Mouse (Mus musculus): ENCODE data around the gene Frmd8. TPM values are rescaled to one million over a fixed set of nuclear protein-coding genes. Genes with fewer than 3 reads are reported as not detected.

Gene Frmd8
- polyA plus RNA-seq, 1 experiment from 2014 or later, result 19.0 TPM

- Histone ChIP-seq H3K9ac (replicated peaks) (no peak overlapping the region), H3K27ac (no peak overlapping the region), H3K4me2 (replicated peaks) (no peak overlapping the region), H3K27me3 (no peaks in the 10 kb centered on the region), H3K4me3 (replicated peaks) (no peak overlapping the region), H3K4me1 (replicated peaks) (peaks cover 20% of the 10 kb centered on the region), H3K9me3 (no peaks in the 10 kb centered on the region), H3K36me3 (no peaks in the 10 kb centered on the region)
- no peak for ATAC-seq
- WGBS, result 89% methylated on average over 5 of the region's 5 CpGs
These were observed 49.0 kb downstream of the Frmd8 start for GRCm38 (mm10) chr19:5825901-5826730.

GRCm38 (mm10) chr19:5824826-5825617 lies 50.1 kb downstream of the Frmd8 start:
- no peak overlapping the region for H3K4me2 ChIP-seq (replicated peaks)
- ATAC-seq, result no peak
- H3K9ac ChIP-seq (replicated peaks), result no peak overlapping the region
- peaks cover 20% of the 10 kb centered on the region for H3K4me1 ChIP-seq (replicated peaks)
- no peak overlapping the region for H3K27ac ChIP-seq
- no peaks in the 10 kb centered on the region for H3K27me3 ChIP-seq
- H3K4me3 ChIP-seq (replicated peaks), result no peak overlapping the region
- no peaks in the 10 kb centered on the region for H3K36me3 ChIP-seq
- WGBS, result 81% methylated on average over 10 of the region's 10 CpGs
- no peaks in the 10 kb centered on the region for H3K9me3 ChIP-seq

GRCm38 (mm10) chr19:5824043-5824825 lies 50.8 kb downstream of the Frmd8 start:
- ATAC-seq, result no peak
- Histone ChIP-seq H3K4me2 (replicated peaks) (no peak overlapping the region), H3K4me1 (replicated peaks) (peaks cover 17% of the 10 kb centered on the region), H3K9me3 (no peaks in the 10 kb centered on the region), H3K9ac (replicated peaks) (no peak overlapping the region), H3K27me3 (no peaks in the 10 kb centered on the region), H3K36me3 (no peaks in the 10 kb centered on the region), H3K27ac (no peak overlapping the region), H3K4me3 (replicated peaks) (no peak overlapping the region)
- WGBS, result 80% methylated on average over 22 of the region's 22 CpGs

- Histone ChIP-seq H3K4me2 (replicated peaks) (no peak overlapping the region), H3K4me1 (replicated peaks) (peaks cover 17% of the 10 kb centered on the region), H3K9ac (replicated peaks) (no peak overlapping the region), H3K27ac (no peak overlapping the region), H3K27me3 (no peaks in the 10 kb centered on the region), H3K4me3 (replicated peaks) (no peak overlapping the region), H3K9me3 (no peaks in the 10 kb centered on the region), H3K36me3 (no peaks in the 10 kb centered on the region)
- ATAC-seq, result peak; percentile 65
- 18% methylated on average over 9 of the region's 9 CpGs for WGBS
These were observed 51.7 kb downstream of the Frmd8 start for GRCm38 (mm10) chr19:5823266-5823839.

- H3K27ac ChIP-seq, result 0 out of 2 replicates have a peak overlapping the region, but pooled peaks have one; percentile 3
- 80% methylated on average over 7 of the region's 7 CpGs for WGBS
These were observed 52.3 kb downstream of the Frmd8 start for GRCm38 (mm10) chr19:5822834-5823205.

GRCm38 (mm10) chr19:5822174-5822833 lies 52.8 kb downstream of the Frmd8 start:
- Histone ChIP-seq H3K4me1 (replicated peaks) (peaks cover 25% of the 10 kb centered on the region), H3K27me3 (no peaks in the 10 kb centered on the region), H3K4me2 (replicated peaks) (no peak overlapping the region), H3K27ac (0 out of 2 replicates have a peak overlapping the region, but pooled peaks have one; percentile 3), H3K9me3 (no peaks in the 10 kb centered on the region), H3K36me3 (no peaks in the 10 kb centered on the region), H3K4me3 (replicated peaks) (no peak overlapping the region), H3K9ac (replicated peaks) (no peak overlapping the region)
- WGBS, result 55% methylated on average over 12 of the region's 12 CpGs
- no peak for ATAC-seq

More at GRCm38 (mm10) chr19:5822834-5823205, 52.3 kb downstream of the Frmd8 start:
- Histone ChIP-seq H3K4me1 (replicated peaks) (peaks cover 23% of the 10 kb centered on the region), H3K4me3 (replicated peaks) (no peak overlapping the region), H3K36me3 (no peaks in the 10 kb centered on the region), H3K4me2 (replicated peaks) (no peak overlapping the region), H3K9me3 (no peaks in the 10 kb centered on the region), H3K27me3 (no peaks in the 10 kb centered on the region), H3K9ac (replicated peaks) (no peak overlapping the region)
- no peak for ATAC-seq

- no peak for ATAC-seq
- no peak overlapping the region for H3K9ac ChIP-seq (replicated peaks)
- no peak overlapping the region for H3K4me2 ChIP-seq (replicated peaks)
- 83% methylated on average over 5 of the region's 5 CpGs for WGBS
- H3K36me3 ChIP-seq, result no peaks in the 10 kb centered on the region
- H3K4me1 ChIP-seq (replicated peaks), result peaks cover 25% of the 10 kb centered on the region
- no peak overlapping the region for H3K27ac ChIP-seq
- H3K9me3 ChIP-seq, result no peaks in the 10 kb centered on the region
- no peaks in the 10 kb centered on the region for H3K27me3 ChIP-seq
- no peak overlapping the region for H3K4me3 ChIP-seq (replicated peaks)
These were observed 53.3 kb downstream of the Frmd8 start for GRCm38 (mm10) chr19:5821847-5822173.

- Histone ChIP-seq H3K4me2 (replicated peaks) (no peak overlapping the region), H3K9me3 (no peaks in the 10 kb centered on the region), H3K36me3 (no peaks in the 10 kb centered on the region), H3K27ac (no peak overlapping the region), H3K27me3 (no peaks in the 10 kb centered on the region), H3K4me1 (replicated peaks) (peaks cover 25% of the 10 kb centered on the region), H3K9ac (replicated peaks) (no peak overlapping the region), H3K4me3 (replicated peaks) (no peak overlapping the region)
- 44% methylated on average over 12 of the region's 12 CpGs for WGBS
- ATAC-seq, result no peak
These were observed 55.5 kb downstream of the Frmd8 start for GRCm38 (mm10) chr19:5819549-5819948.

- no peak overlapping the region for H3K4me2 ChIP-seq (replicated peaks)
These were observed 56.5 kb downstream of the Frmd8 start for GRCm38 (mm10) chr19:5818590-5818977.

GRCm38 (mm10) chr19:5817703-5818589 lies 57.1 kb downstream of the Frmd8 start:
- H3K9me3 ChIP-seq, result no peaks in the 10 kb centered on the region
- peak; percentile 71 for ATAC-seq
- WGBS, result 19% methylated on average over 21 of the region's 21 CpGs

More at GRCm38 (mm10) chr19:5818590-5818977, 56.5 kb downstream of the Frmd8 start:
- Histone ChIP-seq H3K9ac (replicated peaks) (no peak overlapping the region), H3K36me3 (no peaks in the 10 kb centered on the region), H3K27me3 (no peaks in the 10 kb centered on the region), H3K9me3 (no peaks in the 10 kb centered on the region), H3K4me3 (replicated peaks) (no peak overlapping the region), H3K27ac (0 out of 2 replicates have a peak overlapping the region, but pooled peaks have one; percentile 39), H3K4me1 (replicated peaks) (peaks cover 25% of the 10 kb centered on the region)
- ATAC-seq, result no peak
- 81% methylated on average over 6 of the region's 6 CpGs for WGBS

More at GRCm38 (mm10) chr19:5817703-5818589, 57.1 kb downstream of the Frmd8 start:
- peak overlapping the region; percentile 60 for H3K9ac ChIP-seq (replicated peaks)
- H3K4me1 ChIP-seq (replicated peaks), result peaks cover 20% of the 10 kb centered on the region
- H3K36me3 ChIP-seq, result no peaks in the 10 kb centered on the region
- no peaks in the 10 kb centered on the region for H3K27me3 ChIP-seq
- peak overlapping the region; percentile 79 for H3K27ac ChIP-seq
- H3K4me3 ChIP-seq (replicated peaks), result peak overlapping the region; percentile 22; the same call in 1 of the 2 replicates
- peak overlapping the region; percentile 47 for H3K4me2 ChIP-seq (replicated peaks)
